Mouse (Mus musculus) fat pad, adult 2 months (tissue): Measurements from ENCODE around the gene Ppt2.

Source experiments
- DNase-seq: peaks from one replicate; pipeline ENCODE4 v3.0.0-alpha.2; 2011; ENCODE audit warnings: low read depth, low spot score; ENCODE audit errors: extremely low read depth

Ppt2 gene

GRCm38 (mm10) chr17:34588767-34589166, 39.5 kb downstream of the Ppt2 start:
- no peak for DNase-seq

GRCm38 (mm10) chr17:34587814-34588213, 40.5 kb downstream of the Ppt2 start:
- no peak for DNase-seq

- DNase-seq: no peak
Measured at GRCm38 (mm10) chr17:34587423-34587811, 40.9 kb downstream of the Ppt2 start.

- DNase-seq: no peak
Measured at GRCm38 (mm10) chr17:34586796-34587422, 41.4 kb downstream of the Ppt2 start.

GRCm38 (mm10) chr17:34585877-34586771, 42.2 kb downstream of the Ppt2 start:
- no peak for DNase-seq

DNA sequence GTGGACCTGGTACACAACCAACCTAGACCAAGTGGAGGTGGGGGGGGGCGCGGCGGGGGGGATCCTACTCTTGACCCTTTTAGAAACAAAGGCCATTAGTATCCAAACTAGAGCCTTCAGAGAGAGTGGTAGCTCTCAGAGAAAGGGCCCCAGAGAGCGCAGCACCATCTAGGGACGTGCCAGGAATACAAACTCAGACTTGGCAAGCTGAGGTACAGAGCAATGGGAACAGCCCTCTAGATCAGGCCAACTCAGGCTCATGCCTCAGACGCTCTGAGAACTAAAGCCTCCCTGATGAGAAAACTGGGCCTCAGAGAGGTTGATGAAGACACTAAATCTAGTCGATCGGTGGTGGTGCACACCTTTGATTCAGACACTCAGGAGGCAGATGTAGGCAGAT, 43.2 kb downstream of the Ppt2 start:
- DNase-seq: no peak

GRCm38 (mm10) chr17:34583819-34584218, 44.5 kb downstream of the Ppt2 start:
- no peak for DNase-seq

DNA sequence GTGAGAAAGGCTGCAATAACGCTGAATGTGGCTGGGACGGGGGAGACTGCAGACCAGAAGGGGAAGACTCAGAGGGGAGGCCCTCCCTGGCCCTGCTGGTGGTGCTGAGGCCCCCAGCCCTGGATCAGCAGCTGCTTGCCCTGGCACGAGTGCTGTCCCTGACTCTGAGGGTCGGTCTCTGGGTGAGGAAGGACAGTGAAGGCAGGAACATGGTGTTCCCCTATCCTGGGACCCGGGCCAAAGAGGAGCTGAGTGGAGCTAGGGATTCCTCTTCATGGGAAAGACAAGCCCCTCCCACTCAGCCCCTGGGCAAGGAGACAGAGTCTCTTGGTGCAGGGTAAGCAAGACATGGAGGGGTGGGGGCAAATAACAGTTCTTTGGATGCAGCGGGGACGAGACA, 44.9 kb downstream of the Ppt2 start:
- DNase-seq: no peak

DNA sequence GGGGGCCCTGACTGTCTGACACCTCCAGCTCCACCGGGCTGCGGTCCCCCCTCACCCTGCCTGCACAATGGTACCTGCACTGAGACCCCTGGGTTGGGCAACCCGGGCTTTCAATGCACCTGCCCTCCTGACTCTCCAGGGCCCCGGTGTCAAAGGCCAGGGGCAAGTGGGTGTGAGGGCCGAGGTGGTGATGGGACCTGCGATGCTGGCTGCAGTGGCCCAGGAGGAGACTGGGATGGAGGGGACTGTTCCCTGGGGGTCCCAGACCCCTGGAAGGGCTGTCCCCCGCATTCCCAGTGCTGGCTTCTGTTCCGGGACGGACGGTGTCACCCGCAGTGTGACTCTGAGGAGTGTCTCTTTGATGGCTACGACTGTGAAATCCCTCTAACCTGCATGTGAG, 45.8 kb downstream of the Ppt2 start:
- DNase-seq: no peak

DNA sequence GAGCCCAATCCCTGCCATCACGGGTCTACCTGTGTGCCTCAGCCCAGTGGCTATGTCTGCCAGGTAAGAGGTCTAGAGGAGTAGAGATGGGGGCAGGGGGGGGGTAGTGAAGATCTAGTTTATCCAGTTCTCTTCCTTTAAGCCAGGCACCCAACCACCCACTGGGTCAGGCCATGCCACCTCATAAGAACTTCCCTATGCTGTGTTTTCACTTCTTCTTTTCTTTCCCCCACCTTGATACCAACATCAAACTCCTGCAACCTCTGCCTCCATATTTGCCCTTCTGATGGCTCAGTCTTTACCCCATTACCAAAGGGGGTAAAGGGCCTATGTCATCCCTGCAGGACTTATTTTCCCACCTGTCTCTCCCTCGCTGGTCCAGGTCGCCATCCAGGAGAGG, 50.2 kb downstream of the Ppt2 start:
- DNase-seq: no peak

- DNase-seq: no peak
Measured at GRCm38 (mm10) chr17:34576577-34576976, 51.7 kb downstream of the Ppt2 start.

DNA sequence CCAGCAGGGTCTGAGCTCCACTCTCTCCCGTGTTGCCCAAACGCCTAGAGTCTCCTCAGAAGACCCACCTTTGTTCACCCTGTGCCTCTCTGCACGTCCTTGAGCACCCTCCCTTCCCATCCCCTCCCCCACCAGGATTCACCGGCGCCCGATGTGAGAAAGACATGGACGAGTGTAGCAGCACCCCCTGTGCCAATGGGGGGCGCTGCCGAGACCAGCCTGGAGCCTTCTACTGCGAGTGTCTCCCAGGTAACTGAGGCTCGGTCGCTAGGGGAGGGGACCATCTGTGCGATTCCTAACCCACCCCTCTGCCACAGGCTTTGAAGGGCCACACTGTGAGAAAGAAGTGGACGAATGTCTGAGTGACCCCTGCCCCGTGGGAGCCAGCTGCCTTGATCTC, 55.9 kb downstream of the Ppt2 start:
- no peak for DNase-seq

DNA sequence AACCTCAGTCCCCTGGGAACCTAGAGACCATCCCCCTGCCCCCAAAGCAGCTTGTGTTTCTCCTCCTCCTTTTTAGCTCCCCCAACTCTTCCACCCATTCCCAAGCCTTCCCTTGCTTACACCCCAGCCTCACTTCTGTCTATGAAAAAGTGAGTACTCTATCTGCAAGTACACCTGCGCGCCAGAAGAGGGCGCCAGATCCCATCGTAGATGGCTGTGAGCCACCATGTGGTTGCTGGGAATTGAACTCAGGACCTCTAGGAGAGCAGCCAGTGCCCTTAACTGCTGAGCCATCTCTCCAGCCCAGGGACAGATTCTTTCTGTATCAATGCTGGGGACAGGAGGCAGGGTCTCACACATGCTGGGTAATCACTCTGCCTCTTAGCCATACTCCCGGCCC, 56.4 kb downstream of the Ppt2 start:
- no peak for DNase-seq

DNA sequence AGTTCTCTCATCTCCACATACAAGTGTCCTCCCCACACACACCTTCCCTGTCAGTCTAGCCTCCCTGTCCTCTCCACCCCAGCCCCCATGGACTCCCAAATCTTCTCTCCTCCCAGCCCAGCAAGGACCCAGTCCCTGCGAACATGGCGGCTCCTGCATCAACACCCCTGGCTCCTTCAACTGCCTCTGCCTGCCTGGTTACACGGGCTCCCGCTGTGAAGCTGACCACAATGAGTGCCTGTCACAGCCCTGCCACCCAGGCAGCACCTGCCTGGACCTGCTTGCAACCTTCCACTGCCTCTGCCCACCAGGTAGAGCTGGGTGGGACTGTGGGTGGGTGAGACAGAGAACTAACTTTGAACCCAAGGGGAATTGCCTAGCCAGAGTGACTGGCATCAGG, 58.4 kb downstream of the Ppt2 start:
- no peak for DNase-seq

- no peak for DNase-seq
Measured at GRCm38 (mm10) chr17:34568421-34568820, 59.9 kb downstream of the Ppt2 start.

DNA sequence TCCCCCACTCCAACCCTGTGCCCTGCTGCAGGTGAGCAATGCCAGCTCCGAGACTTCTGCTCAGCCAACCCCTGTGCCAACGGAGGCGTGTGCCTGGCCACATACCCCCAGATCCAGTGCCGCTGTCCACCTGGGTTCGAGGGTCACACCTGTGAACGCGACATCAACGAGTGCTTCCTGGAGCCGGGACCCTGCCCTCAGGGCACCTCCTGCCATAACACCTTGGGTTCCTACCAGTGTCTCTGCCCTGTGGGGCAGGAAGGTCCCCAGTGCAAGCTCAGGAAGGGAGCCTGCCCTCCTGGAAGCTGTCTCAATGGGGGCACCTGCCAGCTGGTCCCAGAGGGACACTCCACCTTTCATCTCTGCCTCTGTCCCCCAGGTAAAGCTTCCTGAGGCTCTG, 61.0 kb downstream of the Ppt2 start:
- no peak for DNase-seq
